Mouse (Mus musculus) 416B (cell line): ENCODE data around the gene Gm20388.

ENCODE experiments used
- DNase-seq: peaks from one replicate; pipeline ENCODE4 v3.0.0; 2011; ENCODE audit warnings: low read depth

Gene Gm20388

DNA sequence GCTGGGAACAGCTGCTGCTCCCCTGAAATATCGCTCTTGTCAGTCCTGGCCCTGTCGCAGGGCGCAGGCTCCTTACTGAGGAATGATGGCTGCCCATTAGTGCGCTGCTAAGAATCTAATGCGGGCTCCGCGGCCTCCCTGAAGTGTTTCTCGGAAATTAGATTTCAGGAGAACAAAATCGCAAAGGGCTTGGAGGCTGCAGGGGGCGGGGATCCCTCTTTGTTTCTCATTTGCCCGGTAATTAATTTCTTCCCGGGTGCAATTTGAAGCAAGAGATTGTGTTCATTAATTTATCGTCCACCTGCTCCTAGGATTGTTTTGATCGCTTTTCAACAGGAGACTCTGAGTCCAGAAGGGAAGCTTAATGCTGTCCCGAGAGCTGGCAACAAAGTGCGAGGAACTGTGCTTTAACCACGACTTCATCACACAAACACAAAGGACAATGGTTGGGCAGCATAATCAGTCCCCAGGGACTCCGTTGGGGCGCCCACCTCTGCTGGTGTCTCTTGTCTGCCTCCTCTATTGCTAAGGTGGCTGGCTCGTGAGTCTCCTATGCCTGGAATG, 4230.3 kb downstream of the Gm20388 start:
- DNase-seq = no peak

DNA sequence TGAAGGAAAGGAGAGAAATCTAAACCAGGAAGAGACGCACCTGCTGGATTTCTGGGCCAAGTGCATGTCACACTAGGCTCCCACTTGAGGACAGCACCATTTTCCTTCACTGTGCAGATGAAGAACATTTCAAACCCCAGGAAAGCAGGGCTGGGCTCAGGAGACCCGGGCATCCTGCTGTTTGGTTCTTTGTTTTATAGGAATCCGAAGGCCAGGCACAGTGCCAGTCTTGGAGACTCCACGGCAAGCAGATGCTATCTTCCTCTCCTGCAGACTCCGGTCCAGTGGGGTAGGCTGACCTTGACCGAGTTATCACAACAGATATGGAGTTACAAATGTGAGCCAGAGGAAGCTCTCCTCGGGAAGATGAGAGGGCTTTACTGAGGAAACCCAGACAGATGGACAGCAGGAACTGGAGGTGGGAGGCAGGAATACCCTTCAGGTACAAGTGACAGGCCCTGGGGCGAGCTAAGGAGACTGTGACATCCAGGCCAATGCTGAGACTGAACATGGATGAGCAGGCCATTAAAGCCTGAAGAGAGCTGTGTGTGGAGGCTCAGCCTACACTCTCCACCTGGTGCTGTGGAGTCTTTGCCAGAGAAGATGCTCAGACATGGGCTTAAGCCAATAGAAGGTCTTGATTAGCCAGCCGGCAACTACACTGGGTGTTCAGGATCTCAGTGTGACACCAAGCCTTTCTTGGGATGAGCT, 4231.2 kb downstream of the Gm20388 start:
- DNase-seq = no peak

GRCm38 (mm10) chr8:124143003-124143402, 4232.4 kb downstream of the Gm20388 start:
- no peak for DNase-seq

DNA sequence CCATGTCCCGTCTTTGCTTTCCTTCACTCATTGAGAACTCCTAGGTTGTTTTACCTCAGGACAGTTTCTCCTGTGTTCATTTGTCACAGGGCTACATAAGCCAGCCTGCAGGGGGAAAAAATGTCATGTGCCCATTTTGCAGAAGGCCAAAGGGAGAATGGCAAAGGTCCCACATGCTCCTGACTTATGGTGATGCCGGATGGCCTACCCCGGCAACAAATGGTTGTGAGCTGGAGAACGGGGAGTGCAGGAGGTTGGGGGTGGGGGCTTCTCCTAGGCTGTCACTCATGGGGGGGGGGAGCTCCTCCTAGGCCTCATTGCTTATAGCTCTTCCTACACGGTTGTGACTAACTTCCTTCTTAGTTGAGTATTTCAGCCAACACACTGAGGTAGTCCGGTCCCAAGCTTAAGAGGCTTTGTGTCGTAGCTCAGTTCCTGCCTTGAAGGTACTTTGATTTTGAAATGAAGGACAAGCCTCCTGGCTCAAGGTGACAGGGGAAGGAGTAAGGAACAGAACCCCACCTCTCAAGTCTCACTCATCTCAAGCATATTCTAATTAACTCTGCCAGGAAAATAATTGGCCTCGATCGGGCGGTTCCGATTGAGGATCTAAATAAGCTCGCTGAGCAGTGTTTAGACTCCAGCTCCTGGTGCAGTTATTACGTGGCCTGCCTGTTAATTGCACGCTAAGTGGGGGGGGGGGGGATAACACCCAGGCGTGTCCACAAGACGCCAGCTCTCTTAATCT, 4233.4 kb downstream of the Gm20388 start:
- no peak for DNase-seq

GRCm38 (mm10) chr8:124144619-124144980, 4234.0 kb downstream of the Gm20388 start:
- no peak for DNase-seq

- no peak for DNase-seq
Observed at GRCm38 (mm10) chr8:124146286-124146685, 4235.6 kb downstream of the Gm20388 start.

- DNase-seq = peak; percentile 83
Observed at GRCm38 (mm10) chr8:124150009-124150408, 4239.4 kb downstream of the Gm20388 start.

- no peak for DNase-seq
Observed at GRCm38 (mm10) chr8:124150536-124150935, 4239.9 kb downstream of the Gm20388 start.

- DNase-seq = no peak
Observed at GRCm38 (mm10) chr8:124151881-124152280, 4241.2 kb downstream of the Gm20388 start.

- DNase-seq = no peak
Observed at GRCm38 (mm10) chr8:124152771-124153170, 4242.1 kb downstream of the Gm20388 start.

GRCm38 (mm10) chr8:124156324-124156723, 4245.7 kb downstream of the Gm20388 start:
- DNase-seq = no peak

DNA sequence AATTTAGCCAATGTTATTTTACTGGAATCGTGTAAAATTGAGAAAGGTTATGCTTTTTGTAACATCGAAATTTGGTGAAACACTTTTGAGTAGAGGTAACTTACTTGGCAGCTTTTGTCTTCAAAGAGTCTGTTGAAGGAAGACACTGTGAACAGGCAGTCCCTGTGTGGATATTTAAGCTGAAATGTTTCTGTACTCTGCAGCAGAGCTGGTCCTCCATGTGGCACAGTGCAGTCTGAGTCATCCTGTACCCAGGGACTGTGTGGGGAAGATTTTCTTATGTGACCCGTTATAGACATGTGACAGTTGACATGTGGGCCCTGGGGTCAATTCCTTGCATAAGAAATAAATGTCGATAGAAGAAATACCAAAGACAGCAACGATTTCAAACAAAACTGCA, 4251.0 kb downstream of the Gm20388 start:
- no peak for DNase-seq

GRCm38 (mm10) chr8:124163258-124163657, 4252.6 kb downstream of the Gm20388 start:
- DNase-seq = no peak

GRCm38 (mm10) chr8:124169749-124170148, 4259.1 kb downstream of the Gm20388 start:
- no peak for DNase-seq

- no peak for DNase-seq
Observed at GRCm38 (mm10) chr8:124170671-124171070, 4260.0 kb downstream of the Gm20388 start.

DNA sequence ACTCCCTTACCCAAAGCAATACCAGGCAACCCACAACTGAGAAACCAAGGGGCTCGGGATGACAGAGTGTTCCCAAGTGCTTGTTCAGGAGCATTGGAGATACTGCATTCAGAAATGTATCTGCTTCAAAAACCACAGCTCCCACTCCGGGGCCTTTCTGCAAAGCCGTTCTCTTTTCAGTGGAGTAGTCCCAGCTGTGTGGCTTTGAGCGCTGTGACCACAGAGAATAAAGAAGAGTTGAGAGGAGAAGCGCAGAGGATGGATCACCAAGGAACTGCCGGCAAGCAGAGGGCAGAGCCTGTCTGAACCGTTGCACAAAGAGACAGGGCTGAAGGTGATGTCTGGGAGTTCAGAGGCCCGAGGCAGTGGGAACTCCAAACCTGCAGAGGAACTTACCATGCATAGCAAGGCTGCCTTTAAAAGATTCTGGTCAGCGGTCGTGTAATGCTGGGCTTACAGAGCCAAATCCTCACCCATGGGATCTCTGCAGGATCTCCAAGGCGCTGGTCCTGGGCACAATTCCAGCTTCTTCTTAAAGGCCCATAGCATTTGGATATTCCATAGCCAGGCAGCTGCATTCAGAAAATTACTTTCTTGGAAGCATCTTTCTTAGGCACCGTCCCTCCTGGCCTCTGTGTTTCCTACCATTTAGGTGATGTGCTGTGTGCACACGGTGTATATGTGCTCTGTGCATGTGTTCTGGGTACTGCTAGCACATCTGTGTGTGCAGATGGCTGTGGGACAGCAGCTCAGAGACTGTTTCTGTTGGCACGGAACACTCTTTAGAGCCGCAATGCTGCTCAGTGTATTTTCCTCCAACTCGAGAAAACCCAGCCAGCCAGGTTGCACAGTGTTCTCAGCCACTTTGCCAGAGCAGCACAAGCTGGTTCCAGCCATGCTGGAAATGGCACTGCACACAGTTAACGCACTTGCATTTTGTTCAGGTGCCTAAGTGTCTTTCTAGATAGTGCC, 4261.2 kb downstream of the Gm20388 start:
- DNase-seq = no peak

- DNase-seq = peak; percentile 9
Observed at GRCm38 (mm10) chr8:124173688-124174087, 4263.0 kb downstream of the Gm20388 start.

DNA sequence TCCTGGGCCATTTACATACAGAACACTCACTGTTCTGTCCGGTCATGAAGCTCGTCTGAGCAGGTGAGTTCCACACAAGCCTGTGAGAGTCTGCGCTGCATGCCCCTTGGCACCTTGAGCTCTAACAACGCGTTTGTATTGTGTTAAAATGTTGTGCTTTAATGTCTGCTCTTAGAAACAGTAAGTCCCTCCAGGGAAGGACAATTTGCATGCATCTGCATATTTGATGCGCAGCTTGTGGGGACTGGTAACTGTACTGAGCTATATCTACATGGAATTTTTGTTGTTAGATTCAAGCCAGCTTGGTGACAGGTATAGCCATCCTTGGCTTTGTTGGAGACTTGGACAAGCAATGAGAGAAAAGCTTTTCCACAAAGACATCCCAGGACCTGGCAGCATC, 4265.5 kb downstream of the Gm20388 start:
- no peak for DNase-seq

GRCm38 (mm10) chr8:124177092-124177491, 4266.5 kb downstream of the Gm20388 start:
- peak; percentile 20 for DNase-seq

DNA sequence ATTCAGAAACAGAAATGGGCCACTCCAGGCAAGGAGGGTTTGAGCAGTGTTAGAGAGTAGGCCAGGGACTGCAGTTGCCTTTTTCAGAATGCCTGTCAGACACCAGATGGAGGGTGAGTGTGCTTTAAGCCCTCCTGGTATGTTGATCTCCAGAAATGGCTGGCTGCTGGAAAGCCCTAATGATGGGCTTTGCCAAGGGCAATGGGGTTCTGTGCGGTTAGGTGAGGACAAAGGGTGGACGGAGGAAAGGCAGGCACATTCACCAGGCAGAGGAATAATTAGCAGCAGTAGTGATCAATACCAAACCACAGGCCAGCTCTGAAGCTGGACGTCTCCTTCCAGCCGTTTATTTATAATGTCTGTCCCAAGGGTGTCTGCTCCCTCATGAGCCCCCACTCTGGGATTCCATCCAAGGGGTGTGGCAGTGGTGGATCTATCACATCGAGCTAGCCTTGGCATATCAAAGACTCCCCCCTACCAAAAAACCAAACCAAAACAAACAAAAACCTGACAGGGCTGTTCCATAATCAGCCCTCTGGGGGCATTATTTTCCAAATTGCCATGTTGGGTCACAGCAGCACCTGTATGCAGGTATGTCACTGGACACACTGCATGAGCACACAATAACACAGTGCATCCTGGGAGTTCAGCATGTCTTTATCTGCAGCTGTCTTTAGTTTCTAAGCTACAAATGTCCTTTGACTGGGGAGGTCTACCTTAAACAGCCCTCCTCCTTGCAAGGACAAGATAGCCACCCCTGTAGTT, 4270.2 kb downstream of the Gm20388 start:
- DNase-seq = no peak

DNA sequence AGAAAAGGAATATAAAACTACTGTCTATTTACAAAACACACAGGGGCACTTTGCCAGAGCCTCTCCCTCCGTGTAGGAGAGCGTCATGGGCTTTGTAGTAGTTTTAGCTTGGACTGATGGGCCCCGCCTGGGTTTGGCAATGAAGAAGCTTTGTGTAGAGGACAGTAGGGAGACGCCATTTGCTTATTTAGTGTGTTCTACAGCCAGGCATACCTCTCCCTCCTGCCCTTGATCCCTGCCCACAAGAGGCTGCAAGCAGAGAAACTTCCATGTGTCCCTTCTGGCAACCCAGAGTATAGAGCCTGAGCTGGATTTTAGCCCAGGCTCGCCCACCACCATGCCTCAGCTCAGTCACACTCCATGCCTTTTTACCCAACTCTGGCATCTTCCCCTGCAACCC, 4271.1 kb downstream of the Gm20388 start:
- DNase-seq = no peak
